Mouse (Mus musculus) midbrain, embryonic 10.5 days (tissue): ENCODE data around the gene Taar3. TPM values are rescaled to one million over a fixed set of nuclear protein-coding genes. Genes with fewer than 3 reads are reported as not detected.

Experiments used
- DNase-seq: peaks from one replicate; pipeline ENCODE4 v3.0.0-alpha.2; 2017; ENCODE audit warnings: low spot score
- H3K27ac ChIP-seq: fragments of 300-500 bp; sonication (generic); replicated peaks from 2 replicates; pipeline ENCODE4 v1.5.1; 2016; ENCODE audit warnings: mild to moderate bottlenecking
- H3K27me3 ChIP-seq: fragments of 300-500 bp; sonication (generic); 2 replicates; pipeline ENCODE4 v1.6.1; 2016; ENCODE audit warnings: low read depth, mild to moderate bottlenecking; ENCODE audit not compliant: poor library complexity, severe bottlenecking
- H3K36me3 ChIP-seq: fragments of 300-500 bp; sonication (generic); 2 replicates; pipeline ENCODE4 v1.6.1; 2016; ENCODE audit warnings: mild to moderate bottlenecking, moderate library complexity
- H3K4me1 ChIP-seq: fragments of 300-500 bp; sonication (generic); 2 replicates; pipeline ENCODE4 v1.6.1; 2016
- H3K4me3 ChIP-seq: fragments of 300-500 bp; sonication (generic); 2 replicates; pipeline ENCODE4 v1.5.1; 2016; ENCODE audit warnings: mild to moderate bottlenecking, moderate library complexity
- H3K9me3 ChIP-seq: fragments of 300-500 bp; sonication (generic); replicated peaks from 2 replicates; pipeline ENCODE4 v1.6.1; 2016; ENCODE audit warnings: mild to moderate bottlenecking
- WGBS: fragments of 180-500 bp; shearing (Covaris S2); methylation state at CpG from one replicate; pipeline ENCODE4 v1.1.7; 2016; 5-methylcytosine and 5-hydroxymethylcytosine counted together
- polyA plus RNA-seq: library from polyadenylated mRNA; unstranded; fragments of >200 nt; fragmentation: Nextera tagmentation; extraction: Ambion mirVana; gene quantifications from 2 replicates; pipeline ENCODE4 v1.2.1, GENCODE M21; 2016

Taar3 gene
- not detected in 2 replicates for polyA plus RNA-seq

GRCm38 (mm10) chr10:23949508-23950005 lies at the start of gene Taar3:
Taar3 (plus strand) TSS chr10:23949558.
- no peak for DNase-seq
- 88% methylated on average over 16 of the region's 16 CpGs for WGBS
- no peaks in the 10 kb centered on the region for H3K9me3 ChIP-seq
- H3K4me3 ChIP-seq: no peak within 1 kb of the TSS
- H3K27me3 ChIP-seq: no peaks in the 10 kb centered on the region
- H3K27ac ChIP-seq: no peak within 1 kb of the TSS
- H3K36me3 ChIP-seq: no peaks in the 10 kb centered on the region
- H3K4me1 ChIP-seq: no peaks in the 10 kb centered on the region

- peak overlapping the region; percentile 42; the same call in 1 of the 2 replicates for H3K27ac ChIP-seq
- H3K4me1 ChIP-seq: peaks cover 12% of the 10 kb centered on the region
- no peaks in the 10 kb centered on the region for H3K9me3 ChIP-seq
- WGBS: 42% methylated on average over 3 of the region's 3 CpGs
- no peak for DNase-seq
- H3K27me3 ChIP-seq: no peaks in the 10 kb centered on the region
- H3K36me3 ChIP-seq: no peaks in the 10 kb centered on the region
- H3K4me3 ChIP-seq: no peak overlapping the region
Observed at GRCm38 (mm10) chr10:23901119-23901518, 48.2 kb upstream of the Taar3 start.

GRCm38 (mm10) chr10:23905661-23906060 lies 43.7 kb upstream of the Taar3 start:
- Histone ChIP-seq H3K9me3 (no peaks in the 10 kb centered on the region), H3K4me1 (peaks cover 10% of the 10 kb centered on the region), H3K4me3 (no peak overlapping the region), H3K36me3 (no peaks in the 10 kb centered on the region), H3K27ac (no peak overlapping the region), H3K27me3 (no peaks in the 10 kb centered on the region)
- DNase-seq: no peak
- WGBS: 92% methylated on average over 1 of the region's 1 CpGs

GRCm38 (mm10) chr10:23920056-23920455 lies 29.3 kb upstream of the Taar3 start, which contains the start of gene Taar1:
Taar1 (plus strand) TSS chr10:23920356.
- H3K36me3 ChIP-seq: no peaks in the 10 kb centered on the region
- no peak for DNase-seq
- H3K27ac ChIP-seq: no peak within 1 kb of the TSS
- WGBS: 94% methylated on average over 4 of the region's 4 CpGs
- no peaks in the 10 kb centered on the region for H3K9me3 ChIP-seq
- no peak within 1 kb of the TSS for H3K4me3 ChIP-seq
- no peaks in the 10 kb centered on the region for H3K27me3 ChIP-seq
- no peaks in the 10 kb centered on the region for H3K4me1 ChIP-seq

GRCm38 (mm10) chr10:23922468-23922867 lies 26.9 kb upstream of the Taar3 start:
- no peak for DNase-seq
- H3K9me3 ChIP-seq: no peaks in the 10 kb centered on the region
- H3K4me1 ChIP-seq: no peaks in the 10 kb centered on the region
- WGBS: 82% methylated on average over 3 of the region's 3 CpGs
- H3K27me3 ChIP-seq: no peaks in the 10 kb centered on the region
- H3K4me3 ChIP-seq: no peak overlapping the region
- no peak overlapping the region for H3K27ac ChIP-seq
- no peaks in the 10 kb centered on the region for H3K36me3 ChIP-seq

- Histone ChIP-seq H3K9me3 (no peaks in the 10 kb centered on the region), H3K4me1 (no peaks in the 10 kb centered on the region), H3K36me3 (no peaks in the 10 kb centered on the region), H3K27me3 (no peaks in the 10 kb centered on the region), H3K27ac (no peak overlapping the region), H3K4me3 (no peak overlapping the region)
- DNase-seq: no peak
- 83% methylated on average over 2 of the region's 2 CpGs for WGBS
Observed at GRCm38 (mm10) chr10:23923941-23924340, 25.4 kb upstream of the Taar3 start.

- no peak for DNase-seq
- H3K9me3 ChIP-seq: no peaks in the 10 kb centered on the region
- H3K4me3 ChIP-seq: no peak overlapping the region
- no peaks in the 10 kb centered on the region for H3K36me3 ChIP-seq
- 58% methylated on average over 4 of the region's 4 CpGs for WGBS
- H3K4me1 ChIP-seq: peaks cover 8% of the 10 kb centered on the region; the same call in 1 of the 2 replicates
- no peaks in the 10 kb centered on the region for H3K27me3 ChIP-seq
- H3K27ac ChIP-seq: no peak overlapping the region
Observed at GRCm38 (mm10) chr10:23937613-23938012, 11.7 kb upstream of the Taar3 start.

GRCm38 (mm10) chr10:23938312-23938711 lies 11.0 kb upstream of the Taar3 start, which contains the start of gene Taar2:
Taar2 (plus strand) TSS chr10:23938572.
- no peaks in the 10 kb centered on the region for H3K27me3 ChIP-seq
- no peaks in the 10 kb centered on the region for H3K9me3 ChIP-seq
- no peaks in the 10 kb centered on the region for H3K36me3 ChIP-seq
- peaks cover 8% of the 10 kb centered on the region; the same call in 1 of the 2 replicates for H3K4me1 ChIP-seq
- no peak within 1 kb of the TSS for H3K27ac ChIP-seq
- H3K4me3 ChIP-seq: no peak within 1 kb of the TSS
- 65% methylated on average over 6 of the region's 6 CpGs for whole genome bisulfite sequencing
- no peak for DNase-seq

- no peak overlapping the region for H3K27ac ChIP-seq
- DNase-seq: no peak
- no peaks in the 10 kb centered on the region for H3K9me3 ChIP-seq
- no peak overlapping the region for H3K4me3 ChIP-seq
- H3K27me3 ChIP-seq: no peaks in the 10 kb centered on the region
- H3K36me3 ChIP-seq: no peaks in the 10 kb centered on the region
- WGBS: 75% methylated on average over 5 of the region's 5 CpGs
- H3K4me1 ChIP-seq: peaks cover 8% of the 10 kb centered on the region; the same call in 1 of the 2 replicates
Observed at GRCm38 (mm10) chr10:23942465-23942864, 6.9 kb upstream of the Taar3 start.

GRCm38 (mm10) chr10:23948026-23948425 lies 1.3 kb upstream of the Taar3 start:
- WGBS: 81% methylated on average over 7 of the region's 7 CpGs
- H3K27ac ChIP-seq: no peak overlapping the region
- no peaks in the 10 kb centered on the region for H3K27me3 ChIP-seq
- H3K9me3 ChIP-seq: no peaks in the 10 kb centered on the region
- no peak for DNase-seq
- H3K4me1 ChIP-seq: no peaks in the 10 kb centered on the region
- no peak overlapping the region for H3K4me3 ChIP-seq
- H3K36me3 ChIP-seq: no peaks in the 10 kb centered on the region

- WGBS: 88% methylated on average over 6 of the region's 6 CpGs
- H3K4me3 ChIP-seq: no peak overlapping the region
- no peaks in the 10 kb centered on the region for H3K36me3 ChIP-seq
- DNase-seq: no peak
- no peaks in the 10 kb centered on the region for H3K27me3 ChIP-seq
- no peaks in the 10 kb centered on the region for H3K9me3 ChIP-seq
- no peak overlapping the region for H3K27ac ChIP-seq
- H3K4me1 ChIP-seq: no peaks in the 10 kb centered on the region
Observed at GRCm38 (mm10) chr10:23951714-23952113, 2.4 kb downstream of the Taar3 start.

- WGBS: 70% methylated on average over 3 of the region's 3 CpGs
- no peaks in the 10 kb centered on the region for H3K4me1 ChIP-seq
- H3K36me3 ChIP-seq: no peaks in the 10 kb centered on the region
- H3K27me3 ChIP-seq: no peaks in the 10 kb centered on the region
- no peaks in the 10 kb centered on the region for H3K9me3 ChIP-seq
- no peak for DNase-seq
- H3K4me3 ChIP-seq: no peak overlapping the region
- H3K27ac ChIP-seq: no peak overlapping the region
Observed at GRCm38 (mm10) chr10:23959071-23959470, 9.7 kb downstream of the Taar3 start.

- no peaks in the 10 kb centered on the region for H3K36me3 ChIP-seq
Observed at GRCm38 (mm10) chr10:23960444-23960915, 11.1 kb downstream of the Taar3 start, which contains the start of gene Taar4. Taar4 (plus strand) TSS chr10:23960494.

More at GRCm38 (mm10) chr10:23960444-23960915, 11.1 kb downstream of the Taar3 start, which contains the start of gene Taar4:
- no peak for DNase-seq
- Histone ChIP-seq H3K27me3 (no peaks in the 10 kb centered on the region), H3K9me3 (no peaks in the 10 kb centered on the region), H3K4me1 (no peaks in the 10 kb centered on the region), H3K4me3 (no peak within 1 kb of the TSS), H3K27ac (no peak within 1 kb of the TSS)
- WGBS: 95% methylated on average over 13 of the region's 13 CpGs
